Mouse (Mus musculus) lung, adult 2 months (tissue): ENCODE results near the gene Gm20388. TPM values are rescaled to one million over a fixed set of nuclear protein-coding genes. Genes with fewer than 3 reads are reported as not detected.

Source experiments
- DNase-seq: peaks from one replicate; pipeline ENCODE4 v3.0.0; 2022
- H3K4me1 ChIP-seq: fragments of 200-500 bp; 2 replicates; pipeline ENCODE4 v1.6.1; 2011; ENCODE audit warnings: low read length; ENCODE audit not compliant: control insufficient read depth, insufficient read depth
- H3K4me3 ChIP-seq: fragments of 200-500 bp; replicated peaks from 2 replicates; pipeline ENCODE3; 2011; ENCODE audit warnings: low read depth, mild to moderate bottlenecking, control low read depth, low read length; ENCODE audit errors: extremely low read depth
- CTCF ChIP-seq: fragments of 200-500 bp; IDR thresholded peaks from 2 replicates; pipeline ENCODE4 v1.5.1; 2011; ENCODE audit warnings: mild to moderate bottlenecking, low read length, control low read depth; ENCODE audit not compliant: insufficient read depth
- POLR2A ChIP-seq: fragments of 200-500 bp; IDR thresholded peaks from 2 replicates; pipeline ENCODE4 v1.6.1; 2011; ENCODE audit warnings: low read depth, mild to moderate bottlenecking, control low read depth, low read length, borderline replicate concordance; ENCODE audit errors: extremely low read depth
- whole genome bisulfite sequencing: fragments of 180-500 bp; shearing (Covaris S2); methylation state at CpG from one replicate; pipeline ENCODE4 v1.1.7; 2018; 5-methylcytosine and 5-hydroxymethylcytosine counted together
- polyA plus RNA-seq: library from polyadenylated mRNA; depleted of rRNA; stranded (reverse); fragments of >200 nt; gene quantifications from 2 replicates; pipeline ENCODE4 v1.2.3, GENCODE M21; 2012

The Gm20388 gene
- polyA plus RNA-seq, 1 experiment = 67.8 TPM

DNA sequence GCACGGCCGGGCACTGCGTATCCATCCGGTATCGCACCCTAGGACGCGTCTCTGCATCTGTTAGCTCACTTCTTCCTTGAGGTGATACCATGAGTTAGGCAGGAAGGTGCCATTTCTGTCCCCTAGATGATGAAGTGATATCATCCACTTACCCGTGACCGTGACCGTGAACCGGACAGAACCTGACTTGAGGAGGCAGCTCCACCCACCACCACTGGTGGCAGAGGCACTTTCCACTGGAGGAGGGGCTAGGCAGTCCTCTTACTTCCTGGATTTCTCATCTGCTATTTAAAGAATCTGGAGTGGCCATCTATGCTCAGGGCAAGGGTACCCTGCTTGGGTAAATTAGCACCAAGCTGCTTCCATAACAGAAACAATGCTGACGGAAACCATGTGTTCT lies 3432.8 kb downstream of the Gm20388 start:
- no peak for DNase-seq

DNA sequence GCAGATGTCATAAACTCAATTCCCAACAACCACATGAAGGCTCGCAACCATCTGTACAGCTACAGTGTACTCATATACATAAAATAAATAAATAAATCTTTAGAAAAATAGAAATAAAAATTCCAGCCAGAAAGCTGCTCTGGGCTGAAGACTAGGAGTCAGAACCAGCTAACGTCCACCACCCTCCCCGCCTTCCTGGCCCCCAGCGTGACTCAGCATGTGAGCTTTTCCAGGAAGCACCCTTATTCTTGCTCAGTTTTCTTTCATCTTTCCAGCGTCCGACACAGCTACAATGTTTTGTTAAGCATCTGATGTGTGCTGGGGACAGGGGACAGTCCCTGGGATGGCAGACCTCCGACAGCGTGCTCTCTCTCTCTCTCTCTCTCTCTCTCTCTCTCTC lies 3434.5 kb downstream of the Gm20388 start:
- Histone ChIP-seq H3K4me3 (no peak overlapping the region), H3K4me1 (peaks cover 3% of the 10 kb centered on the region; the same call in 1 of the 2 replicates)
- no peak for DNase-seq
- 66% methylated on average over 8 of the region's 8 CpGs for WGBS
- TF ChIP-seq POLR2A (no peak), CTCF (no peak)

More for the DNA sequence above, 3432.8 kb downstream of the Gm20388 start:
- WGBS = 65% methylated on average over 12 of the region's 12 CpGs
- H3K4me1 ChIP-seq = peaks cover 3% of the 10 kb centered on the region; the same call in 1 of the 2 replicates
- no peak overlapping the region for H3K4me3 ChIP-seq
- no peak for TF ChIP-seq POLR2A
- no peak for TF ChIP-seq CTCF

DNA sequence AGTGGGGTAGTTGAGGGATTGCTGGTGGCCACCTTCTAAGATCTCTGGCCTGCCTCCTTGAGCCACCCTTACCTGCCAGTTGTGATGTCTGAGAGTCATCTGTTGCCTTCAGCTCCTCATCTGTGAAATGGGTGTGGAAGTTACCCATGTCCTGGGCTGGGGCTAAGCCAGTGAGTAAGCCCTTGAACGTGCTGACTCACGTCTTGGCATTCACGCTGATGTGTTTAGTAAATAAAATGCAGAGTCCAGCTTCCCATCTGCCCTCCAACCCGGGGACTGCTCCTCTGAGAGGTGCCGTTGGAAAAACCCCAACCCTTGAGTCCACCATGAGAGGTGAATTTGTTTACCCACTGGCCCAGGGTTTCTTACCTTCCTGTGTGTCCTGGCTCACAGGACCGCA lies 3435.2 kb downstream of the Gm20388 start:
- no peak for TF ChIP-seq CTCF
- no peak for TF ChIP-seq POLR2A
- H3K4me3 ChIP-seq = no peak overlapping the region
- DNase-seq = no peak
- WGBS = 60% methylated on average over 6 of the region's 6 CpGs
- H3K4me1 ChIP-seq = peaks cover 3% of the 10 kb centered on the region; the same call in 1 of the 2 replicates

DNA sequence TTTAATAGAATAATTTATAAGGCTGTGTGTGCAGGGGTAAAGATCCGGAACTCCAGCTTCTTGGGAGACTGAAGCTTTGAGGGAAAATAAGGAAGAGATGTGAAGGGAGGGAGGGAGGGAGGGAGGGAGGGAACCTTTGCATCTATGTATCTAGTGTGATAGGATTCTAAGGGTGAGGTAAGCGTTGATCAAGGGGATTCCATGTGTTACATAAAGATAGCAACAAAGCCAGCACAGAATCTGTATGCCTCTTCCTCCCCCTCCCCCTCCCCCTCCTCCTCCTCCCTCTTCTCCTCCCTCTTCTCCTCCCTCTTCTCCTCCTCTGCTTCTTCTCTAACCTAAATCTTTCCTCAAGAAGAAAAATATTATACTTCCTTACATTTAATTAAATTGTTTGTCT lies 3436.7 kb downstream of the Gm20388 start:
- 57% methylated on average over 2 of the region's 2 CpGs for WGBS
- H3K4me3 ChIP-seq = no peak overlapping the region
- no peak for DNase-seq
- no peak for TF ChIP-seq POLR2A
- no peak for TF ChIP-seq CTCF
- H3K4me1 ChIP-seq = peaks cover under 1% of the 10 kb centered on the region; the same call in 1 of the 2 replicates

DNA sequence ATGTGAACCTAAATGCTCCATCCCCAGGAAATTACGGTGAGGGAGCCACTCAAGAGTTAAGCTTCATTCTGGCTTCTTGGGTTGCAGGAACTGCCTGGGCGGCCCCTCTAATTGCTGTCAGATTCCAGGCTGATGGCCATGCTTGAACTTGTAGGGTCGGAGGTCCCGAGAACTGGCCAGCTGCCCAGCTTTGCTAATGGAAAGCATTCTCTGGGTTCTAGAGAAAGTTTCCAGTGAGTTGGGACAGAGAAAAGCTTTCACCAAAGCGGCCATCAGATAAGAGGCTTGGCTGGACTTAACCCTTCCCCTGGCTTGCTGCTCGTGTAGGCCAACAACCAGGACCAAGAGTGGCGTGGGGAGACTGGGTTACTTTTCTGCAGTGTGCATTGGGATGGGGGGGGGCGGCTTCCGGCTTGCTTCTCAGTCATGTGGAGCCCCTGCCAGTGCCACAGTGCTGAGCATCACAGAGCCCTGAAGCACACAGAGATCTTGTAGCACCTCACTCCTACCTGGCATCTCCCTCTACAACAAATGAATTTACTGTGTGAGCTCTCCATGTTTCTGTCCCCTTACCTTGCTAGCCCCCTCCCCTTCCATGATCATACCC lies 3437.7 kb downstream of the Gm20388 start:
- no peaks in the 10 kb centered on the region for H3K4me1 ChIP-seq
- DNase-seq = no peak
- H3K4me3 ChIP-seq = no peak overlapping the region
- TF ChIP-seq CTCF (no peak), POLR2A (no peak)
- 35% methylated on average over 9 of the region's 9 CpGs for WGBS

DNA sequence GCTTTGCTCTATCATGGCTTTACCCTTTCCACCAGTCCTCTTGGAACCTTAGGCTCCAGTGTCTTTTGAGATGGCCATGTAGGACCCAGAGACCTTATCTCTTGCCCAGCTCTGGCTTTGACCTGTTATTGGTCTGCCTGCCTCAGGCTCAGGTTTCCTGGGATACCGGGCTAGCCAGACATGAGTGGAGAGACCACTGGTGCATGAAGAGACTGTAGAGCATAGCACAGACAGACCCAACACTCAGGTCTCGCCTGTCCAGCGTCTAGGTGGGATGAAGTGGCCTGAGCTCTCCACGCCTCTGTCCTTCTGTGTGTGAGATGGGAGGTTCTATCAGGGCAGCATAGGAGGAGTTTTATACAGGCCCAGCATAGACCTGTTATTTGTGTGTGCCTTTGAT lies 3438.4 kb downstream of the Gm20388 start:
- Histone ChIP-seq H3K4me1 (no peaks in the 10 kb centered on the region), H3K4me3 (no peak overlapping the region)
- no peak for DNase-seq
- TF ChIP-seq CTCF = no peak
- no peak for TF ChIP-seq POLR2A
- 81% methylated on average over 4 of the region's 4 CpGs for WGBS

DNA sequence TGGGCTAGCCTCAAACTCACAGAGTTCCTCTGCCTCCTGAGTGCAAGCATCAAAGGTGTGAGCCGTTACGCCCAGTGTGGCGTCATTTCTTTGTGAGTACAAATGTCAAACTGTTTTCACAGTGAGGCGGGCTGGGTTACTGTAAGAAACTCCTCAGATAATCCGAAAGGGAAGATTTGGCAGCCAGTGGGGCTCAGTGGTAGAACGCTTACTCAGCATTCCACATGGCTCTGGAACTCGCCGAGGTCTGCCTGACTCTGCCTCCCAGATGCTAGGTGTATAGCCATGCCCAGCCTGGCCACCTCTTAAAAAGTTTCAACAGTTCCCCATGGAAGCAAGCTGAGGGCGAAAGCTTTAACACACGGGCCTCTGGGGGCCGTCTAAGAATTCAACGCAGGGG lies 3441.5 kb downstream of the Gm20388 start:
- no peak for TF ChIP-seq POLR2A
- no peak for TF ChIP-seq CTCF
- no peak for DNase-seq
- no peak overlapping the region for H3K4me3 ChIP-seq
- no peaks in the 10 kb centered on the region for H3K4me1 ChIP-seq
- WGBS = 73% methylated on average over 12 of the region's 12 CpGs

DNA sequence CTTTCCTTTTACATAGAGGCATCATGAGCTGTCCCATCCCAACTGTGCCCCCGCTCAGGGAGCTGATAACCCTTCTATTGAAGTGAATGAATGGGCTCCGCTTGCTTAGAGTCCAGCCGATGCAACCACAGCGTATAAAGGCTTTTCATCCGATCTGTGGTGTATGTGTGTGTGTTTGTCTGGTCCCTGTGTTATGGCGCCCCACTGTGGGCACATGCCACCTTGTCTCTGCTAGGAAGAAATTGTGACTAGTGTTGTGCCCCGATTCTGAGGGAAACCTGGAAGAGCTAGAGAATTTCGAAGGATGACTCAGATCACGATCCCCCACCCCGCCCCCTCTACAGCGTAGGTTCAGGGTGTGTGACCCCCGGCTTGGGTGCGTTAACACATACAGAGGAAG lies 3442.1 kb downstream of the Gm20388 start:
- Histone ChIP-seq H3K4me1 (no peaks in the 10 kb centered on the region), H3K4me3 (no peak overlapping the region)
- DNase-seq = no peak
- WGBS = 34% methylated on average over 13 of the region's 13 CpGs
- TF ChIP-seq CTCF (peak; percentile 56), POLR2A (no peak)

DNA sequence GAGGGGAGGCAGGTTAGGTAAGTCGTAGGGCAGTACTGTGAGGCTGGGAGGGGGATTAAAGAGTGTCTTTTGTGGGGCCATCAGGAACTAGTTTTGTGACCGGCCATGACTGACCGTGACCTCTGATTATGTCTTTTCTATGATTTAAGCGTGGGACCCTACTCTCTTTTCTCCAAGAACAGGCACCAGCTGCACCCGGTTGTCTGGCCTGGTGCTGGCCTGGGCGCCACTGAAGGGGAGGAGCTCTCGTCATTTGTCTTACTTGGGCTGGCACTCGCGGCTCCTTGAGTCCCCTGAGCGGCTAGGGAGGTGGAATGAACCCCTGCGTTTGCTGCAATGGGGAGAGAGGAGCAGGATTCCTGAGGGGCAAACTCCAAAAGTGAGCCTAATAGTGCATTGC lies 3442.6 kb downstream of the Gm20388 start:
- DNase-seq = no peak
- no peaks in the 10 kb centered on the region for H3K4me1 ChIP-seq
- no peak overlapping the region for H3K4me3 ChIP-seq
- TF ChIP-seq CTCF = no peak
- 38% methylated on average over 11 of the region's 11 CpGs for WGBS

DNA sequence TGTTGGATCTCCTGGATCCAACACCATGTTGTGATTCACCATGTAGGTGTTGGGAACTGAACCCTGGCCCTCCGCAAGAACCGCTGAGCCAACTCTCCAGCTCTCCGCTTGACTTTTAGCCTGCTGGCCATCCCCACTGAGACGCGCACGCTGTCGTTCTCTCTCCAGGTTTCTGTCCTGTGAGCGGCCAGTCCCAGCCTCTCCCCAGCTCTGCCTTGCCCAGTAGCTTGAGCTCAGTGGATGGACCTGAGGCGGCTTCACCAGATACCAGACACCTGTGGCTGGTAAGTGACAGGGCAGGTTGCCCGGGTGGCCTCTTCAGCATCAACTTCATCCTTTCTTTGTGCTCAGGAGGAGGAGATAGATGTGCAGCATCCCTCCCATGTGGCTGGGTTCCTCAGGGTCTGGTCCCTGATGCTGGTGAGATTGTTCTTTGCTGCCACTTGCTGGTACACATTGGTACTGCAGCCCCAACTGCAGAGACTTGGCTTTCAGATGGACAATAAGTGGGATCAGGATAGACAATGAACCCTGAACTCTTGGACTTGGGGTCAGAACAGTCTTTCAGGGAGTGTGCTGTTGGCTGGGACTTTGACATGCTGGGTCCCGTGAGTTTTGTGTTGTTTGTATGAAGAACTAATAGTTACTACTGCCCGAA lies 3450.6 kb downstream of the Gm20388 start:
- no peak overlapping the region for H3K4me3 ChIP-seq
- TF ChIP-seq POLR2A = no peak
- peak; percentile 97 for TF ChIP-seq CTCF
- 39% methylated on average over 12 of the region's 12 CpGs for WGBS
- H3K4me1 ChIP-seq = no peaks in the 10 kb centered on the region
- peak; percentile 79 for DNase-seq
